Mouse (Mus musculus): ENCODE measurements around the gene Gm21312.

GRCm38 (mm10) chr10:104209655-104210054 is 32.8 kb downstream of the Gm21312 start:
- TF ChIP-seq POLR2A (IDR thresholded peaks at IDR 0.05; ENCODE audit: borderline replicate concordance, insufficient read depth, low read length), result no peak
- TF ChIP-seq CTCF (IDR thresholded peaks at IDR 0.05; ENCODE audit: borderline replicate concordance, insufficient read depth, low read depth, low read length), result no peak

Measured in cerebellum, adult 2 months (tissue).